Mouse (Mus musculus) cerebellum, postnatal 10 days (tissue): ENCODE results near the gene Mtmr12.
"Not testable (repeated sequence)": the region's sequence is repeated elsewhere in the genome, so short reads cannot be mapped to it uniquely, and the experiment has no call there.

Source experiments
- DNase-seq, 2 experiments: peaks; one replicate each; pipeline ENCODE4 v3.0.0; 2021; ENCODE audit warnings: mixed read lengths in 2 of 2

Mtmr12 gene

GRCm38 (mm10) chr15:12212266-12212665 lies 7.4 kb downstream of the Mtmr12 start:
- no peak for DNase-seq

- peak in 1 of 2 experiments; percentile 42 for DNase-seq
These were observed 9.9 kb downstream of the Mtmr12 start for GRCm38 (mm10) chr15:12214531-12215414.

- peak; percentile 64 to 66 for DNase-seq
These were observed 10.5 kb downstream of the Mtmr12 start for GRCm38 (mm10) chr15:12215415-12215718.

- no peak for DNase-seq
These were observed 11.3 kb downstream of the Mtmr12 start for GRCm38 (mm10) chr15:12216119-12216518.

- no peak for DNase-seq
These were observed 12.0 kb downstream of the Mtmr12 start for GRCm38 (mm10) chr15:12216798-12217197.

GRCm38 (mm10) chr15:12217332-12217731 lies 12.5 kb downstream of the Mtmr12 start:
- DNase-seq = not testable (repeated sequence)

- no peak for DNase-seq
These were observed 13.0 kb downstream of the Mtmr12 start for GRCm38 (mm10) chr15:12217849-12218248.

GRCm38 (mm10) chr15:12218583-12219382 lies 14.0 kb downstream of the Mtmr12 start:
- DNase-seq = no peak

GRCm38 (mm10) chr15:12221131-12221530 lies 16.3 kb downstream of the Mtmr12 start:
- DNase-seq = no peak

- DNase-seq = no peak
These were observed 17.9 kb downstream of the Mtmr12 start for GRCm38 (mm10) chr15:12222564-12223302.

GRCm38 (mm10) chr15:12223393-12223792 lies 18.6 kb downstream of the Mtmr12 start:
- DNase-seq = no peak

- DNase-seq = no peak
These were observed 19.4 kb downstream of the Mtmr12 start for GRCm38 (mm10) chr15:12224239-12224638.

GRCm38 (mm10) chr15:12225062-12225461 lies 20.2 kb downstream of the Mtmr12 start:
- DNase-seq = no peak

GRCm38 (mm10) chr15:12226908-12227307 lies 22.1 kb downstream of the Mtmr12 start:
- peak in 1 of 2 experiments; percentile 42 for DNase-seq

- no peak for DNase-seq
These were observed 22.5 kb downstream of the Mtmr12 start for GRCm38 (mm10) chr15:12227355-12227754.

GRCm38 (mm10) chr15:12229603-12230242 lies 24.9 kb downstream of the Mtmr12 start:
- no peak for DNase-seq

GRCm38 (mm10) chr15:12230243-12230935 lies 25.6 kb downstream of the Mtmr12 start:
- DNase-seq = no peak

GRCm38 (mm10) chr15:12231462-12231861 lies 26.6 kb downstream of the Mtmr12 start:
- DNase-seq = no peak

GRCm38 (mm10) chr15:12232429-12232828 lies 27.6 kb downstream of the Mtmr12 start:
- DNase-seq = no peak

- DNase-seq = no peak
These were observed 28.2 kb downstream of the Mtmr12 start for GRCm38 (mm10) chr15:12233021-12233420.

- no peak for DNase-seq
These were observed 30.7 kb downstream of the Mtmr12 start for GRCm38 (mm10) chr15:12235559-12235958.

- DNase-seq = no peak
These were observed 31.2 kb downstream of the Mtmr12 start for GRCm38 (mm10) chr15:12235983-12236382.
